Comparison of ENCODE assay signal across 17 mouse cellular contexts in the genomic region with DNA sequence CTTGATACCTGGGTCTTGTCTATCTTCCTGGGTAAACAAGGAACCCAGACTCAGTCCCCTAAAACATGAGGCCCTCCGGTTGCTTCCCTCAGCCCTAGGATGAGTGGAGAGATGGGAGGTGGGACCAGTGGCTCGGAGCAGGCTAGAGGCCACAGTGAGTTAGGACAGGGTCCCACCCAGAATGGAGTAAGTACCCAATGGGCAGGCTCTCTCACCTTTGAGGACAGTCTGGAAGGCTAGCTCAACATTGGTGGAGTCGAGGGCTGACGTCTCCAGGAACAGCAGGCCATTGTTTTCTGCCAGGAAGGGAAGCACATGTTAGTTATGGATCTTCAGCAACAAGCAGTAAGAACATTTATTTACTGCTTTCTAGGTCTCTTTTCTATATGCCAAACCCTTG. TPM values are rescaled to one million over a fixed set of nuclear protein-coding genes. Genes with fewer than 3 reads are reported as not detected.
A peak's percentile ranks its signal among the peaks of the same experiment; 100 is the strongest.
DNase-seq lines count a peak whose midpoint lies in the region; ATAC-seq lines count a peak whose summit lies in the region.
"Had no signal": no experiment of that assay in that cellular context is flagged by ENCODE, and none has a peak within 500 bp of the region (broad histone marks: within the 10 kb centered on the region; RNA-seq: fewer than 3 reads in every experiment).

No protein-coding gene starts in this region.

- H3K36me3 ChIP-seq in hindbrain, embryonic 14.5 days (replicated peaks; ENCODE audit: control insufficient read depth, insufficient read depth), result peaks cover 37% of the 10 kb centered on the region
- H3K36me3 ChIP-seq in hindbrain, embryonic 11.5 days (ENCODE audit: control insufficient read depth, insufficient read depth, low read length), result peaks cover 9% of the 10 kb centered on the region; the same call in 1 of the 2 replicates
- H3K36me3 ChIP-seq in forebrain, embryonic 13.5 days (ENCODE audit: poor library complexity, severe bottlenecking), result peaks cover 34% of the 10 kb centered on the region

- H3K9me3 ChIP-seq in hindbrain, embryonic 14.5 days (ENCODE audit: control insufficient read depth, low read length), result no peaks in the 10 kb centered on the region
- H3K9me3 ChIP-seq in hindbrain, embryonic 11.5 days (ENCODE audit: control insufficient read depth, low read length), result no peaks in the 10 kb centered on the region
- H3K9me3 ChIP-seq in forebrain, embryonic 13.5 days (replicated peaks), result no peaks in the 10 kb centered on the region
- H3K9me3 ChIP-seq: G1E; heart, embryonic 15.5 days; midbrain, embryonic 12.5 days had no signal

- H3K9ac ChIP-seq in hindbrain, embryonic 14.5 days, result no peak overlapping the region
- H3K9ac ChIP-seq in hindbrain, embryonic 11.5 days (ENCODE audit: low read depth, low read length), result no peak overlapping the region
- no peak overlapping the region for H3K9ac ChIP-seq in forebrain, embryonic 13.5 days
- H3K9ac ChIP-seq: heart, embryonic 15.5 days; midbrain, embryonic 12.5 days had no signal

- H3K4me1 ChIP-seq in hindbrain, embryonic 14.5 days (replicated peaks; ENCODE audit: control insufficient read depth, insufficient read depth, low read length), result peaks cover 31% of the 10 kb centered on the region
- peaks cover 10% of the 10 kb centered on the region for H3K4me1 ChIP-seq in hindbrain, embryonic 11.5 days (replicated peaks; ENCODE audit: control insufficient read depth, insufficient read depth, low read length)
- H3K4me1 ChIP-seq in forebrain, embryonic 13.5 days, result peaks cover 54% of the 10 kb centered on the region

- no peak overlapping the region for H3K4me2 ChIP-seq in hindbrain, embryonic 14.5 days (replicated peaks)
- no peak overlapping the region for H3K4me2 ChIP-seq in hindbrain, embryonic 11.5 days (replicated peaks; ENCODE audit: low read depth, low read length)
- 0 out of 2 replicates have a peak overlapping the region, but pooled peaks have one; percentile 7 for H3K4me2 ChIP-seq in forebrain, embryonic 13.5 days
- H3K4me2 ChIP-seq: heart, embryonic 15.5 days; midbrain, embryonic 12.5 days had no signal

- H3K4me3 ChIP-seq in hindbrain, embryonic 14.5 days (replicated peaks; ENCODE audit: low read length), result no peak overlapping the region
- no peak overlapping the region for H3K4me3 ChIP-seq in hindbrain, embryonic 11.5 days (ENCODE audit: low read depth, low read length)
- no peak overlapping the region for H3K4me3 ChIP-seq in forebrain, embryonic 13.5 days
- H3K4me3 ChIP-seq: heart, embryonic 15.5 days; midbrain, embryonic 12.5 days had no signal

- WGBS in hindbrain, embryonic 14.5 days, result 74% methylated on average over 4 of the region's 4 CpGs
- 72% methylated on average over 4 of the region's 4 CpGs for WGBS in hindbrain, embryonic 11.5 days
- WGBS in forebrain, embryonic 13.5 days, result 83% methylated on average over 4 of the region's 4 CpGs

- ATAC-seq in hindbrain, embryonic 14.5 days (ENCODE audit: low FRiP score), result no peak
- no peak for ATAC-seq in hindbrain, embryonic 11.5 days (ENCODE audit: low FRiP score)
- ATAC-seq in forebrain, embryonic 13.5 days, result no peak

- H3K27ac ChIP-seq in hindbrain, embryonic 14.5 days, result 0 out of 2 replicates have a peak overlapping the region, but pooled peaks have one; percentile 41
- no peak overlapping the region for H3K27ac ChIP-seq in hindbrain, embryonic 11.5 days (ENCODE audit: low read depth, low read length)
- peak overlapping the region; percentile 80 for H3K27ac ChIP-seq in forebrain, embryonic 13.5 days
- H3K27ac ChIP-seq: heart, embryonic 15.5 days had no signal

- DNase-seq in hindbrain, embryonic 14.5 days (ENCODE audit: low spot score), result no peak
- no peak for DNase-seq in hindbrain, embryonic 11.5 days (ENCODE audit: low spot score)
- DNase-seq in thymus, postnatal 4 days, result peak; percentile 4
- DNase-seq in thymus, adult 18-20 months, result no peak
- DNase-seq in left cerebral cortex, adult 18-20 months (ENCODE audit: low spot score in 2 of 2), result no peak
- DNase-seq in spleen, postnatal 14 days (ENCODE audit: low spot score in 2 of 2), result no peak
- DNase-seq: adrenal gland, postnatal 36 days; gastrocnemius, postnatal 10 days; heart, adult 18-20 months; kidney, adult 18-20 months; lung, adult 18-20 months; right cerebral cortex, adult 18-20 months; thymus, adult 2 months had no signal

- H3K27me3 ChIP-seq in hindbrain, embryonic 14.5 days (ENCODE audit: control insufficient read depth, insufficient read depth, low read length), result no peaks in the 10 kb centered on the region
- H3K27me3 ChIP-seq in hindbrain, embryonic 11.5 days (ENCODE audit: control insufficient read depth, insufficient read depth, low read length), result no peaks in the 10 kb centered on the region
- H3K27me3 ChIP-seq in forebrain, embryonic 13.5 days, result no peaks in the 10 kb centered on the region
- H3K27me3 ChIP-seq: heart, embryonic 15.5 days; midbrain, embryonic 12.5 days had no signal

RNA-seq across cellular contexts. Expression of gene Rab25, which starts 5.6 kb away (rescaled TPM):
- polyA plus RNA-seq in hindbrain, embryonic 14.5 days (2014; fragmentation: Nextera tagmentation; extraction: Ambion mirVana), result 0.20 TPM in 1 of 2 replicates, not detected in the other
- 1.1 and 1.8 TPM in 2 replicates for polyA plus RNA-seq in hindbrain, embryonic 11.5 days (2014; fragmentation: Nextera tagmentation; extraction: Ambion mirVana)
- polyA plus RNA-seq in forebrain, embryonic 13.5 days (2015; fragmentation: Nextera tagmentation; extraction: Ambion mirVana), result not detected in 2 replicates
- not detected for total RNA-seq in left cerebral cortex, adult 18-20 months (2021)
- total RNA-seq: adrenal gland, postnatal 36 days; gastrocnemius, postnatal 10 days had no signal

RNA-seq across cellular contexts. Expression of gene Mex3a, which starts 10.3 kb away (rescaled TPM):
- polyA plus RNA-seq in hindbrain, embryonic 14.5 days (2014; fragmentation: Nextera tagmentation; extraction: Ambion mirVana), result 30.8 and 31.0 TPM in 2 replicates
- 45.9 and 51.9 TPM in 2 replicates for polyA plus RNA-seq in hindbrain, embryonic 11.5 days (2014; fragmentation: Nextera tagmentation; extraction: Ambion mirVana)
- polyA plus RNA-seq in forebrain, embryonic 13.5 days (2015; fragmentation: Nextera tagmentation; extraction: Ambion mirVana), result 51.5 and 52.6 TPM in 2 replicates
- total RNA-seq in left cerebral cortex, adult 18-20 months (2021), result 1 to 10 TPM; 2.7 to 3.1 TPM

RNA-seq across cellular contexts. Expression of gene Lamtor2, which starts 10.4 kb away (rescaled TPM):
- 102 and 107 TPM in 2 replicates for polyA plus RNA-seq in hindbrain, embryonic 14.5 days (2014; fragmentation: Nextera tagmentation; extraction: Ambion mirVana)
- polyA plus RNA-seq in hindbrain, embryonic 11.5 days (2014; fragmentation: Nextera tagmentation; extraction: Ambion mirVana), result 76.1 and 93.9 TPM in 2 replicates
- 170 and 180 TPM in 2 replicates for polyA plus RNA-seq in forebrain, embryonic 13.5 days (2015; fragmentation: Nextera tagmentation; extraction: Ambion mirVana)
- 100 to 1,000 TPM; 104 to 115 TPM for total RNA-seq in left cerebral cortex, adult 18-20 months (2021)

RNA-seq across cellular contexts. Expression of gene Ubqln4, which starts 11.1 kb away (rescaled TPM):
- polyA plus RNA-seq in hindbrain, embryonic 14.5 days (2014; fragmentation: Nextera tagmentation; extraction: Ambion mirVana), result 42.9 and 53.6 TPM in 2 replicates
- 62.6 and 66.3 TPM in 2 replicates for polyA plus RNA-seq in hindbrain, embryonic 11.5 days (2014; fragmentation: Nextera tagmentation; extraction: Ambion mirVana)
- 43.5 and 47.5 TPM in 2 replicates for polyA plus RNA-seq in forebrain, embryonic 13.5 days (2015; fragmentation: Nextera tagmentation; extraction: Ambion mirVana)
- total RNA-seq in left cerebral cortex, adult 18-20 months (2021), result 100 to 1,000 TPM; 143 to 147 TPM

RNA-seq across cellular contexts. Expression of gene Lmna, which starts 32.7 kb away (rescaled TPM):
- 44.3 and 47.3 TPM in 2 replicates for polyA plus RNA-seq in hindbrain, embryonic 14.5 days (2014; fragmentation: Nextera tagmentation; extraction: Ambion mirVana)
- polyA plus RNA-seq in hindbrain, embryonic 11.5 days (2014; fragmentation: Nextera tagmentation; extraction: Ambion mirVana), result 22.5 and 22.8 TPM in 2 replicates
- polyA plus RNA-seq in forebrain, embryonic 13.5 days (2015; fragmentation: Nextera tagmentation; extraction: Ambion mirVana), result 12.1 and 15.5 TPM in 2 replicates
- 10 to 100 TPM; 61.3 to 67.9 TPM for total RNA-seq in left cerebral cortex, adult 18-20 months (2021)
